Mouse (Mus musculus) heart, embryonic 10.5 days (tissue): ENCODE measurements around the gene Clcnka. TPM values are rescaled to one million over a fixed set of nuclear protein-coding genes. Genes with fewer than 3 reads are reported as not detected.

Source experiments
- DNase-seq: peaks from one replicate; pipeline ENCODE4 v3.0.0-alpha.2; 2017; ENCODE audit warnings: low spot score
- H3K27ac ChIP-seq: fragments of 300-500 bp; sonication (generic); 2 replicates; pipeline ENCODE4 v1.5.1; 2016; ENCODE audit warnings: mild to moderate bottlenecking
- H3K27me3 ChIP-seq: fragments of 300-500 bp; sonication (generic); 2 replicates; pipeline ENCODE4 v1.6.1; 2016; ENCODE audit warnings: mild to moderate bottlenecking; ENCODE audit not compliant: poor library complexity, insufficient read depth, severe bottlenecking
- H3K36me3 ChIP-seq: fragments of 300-500 bp; sonication (generic); 2 replicates; pipeline ENCODE4 v1.6.1; 2016; ENCODE audit warnings: mild to moderate bottlenecking, moderate library complexity
- H3K4me1 ChIP-seq: fragments of 300-500 bp; sonication (generic); 2 replicates; pipeline ENCODE4 v1.6.1; 2016; ENCODE audit warnings: mild to moderate bottlenecking
- H3K4me3 ChIP-seq: fragments of 300-500 bp; sonication (generic); 2 replicates; pipeline ENCODE4 v1.5.1; 2016; ENCODE audit warnings: mild to moderate bottlenecking, moderate library complexity
- H3K9me3 ChIP-seq: fragments of 300-500 bp; sonication (generic); 2 replicates; pipeline ENCODE4 v1.6.1; 2016; ENCODE audit warnings: mild to moderate bottlenecking, moderate library complexity
- WGBS: fragments of 180-500 bp; shearing (Covaris S2); methylation state at CpG from one replicate; pipeline ENCODE4 v1.1.7; 2016; 5-methylcytosine and 5-hydroxymethylcytosine counted together
- polyA plus RNA-seq: library from polyadenylated mRNA; unstranded; fragments of >200 nt; fragmentation: Nextera tagmentation; extraction: Ambion mirVana; gene quantifications from 2 replicates; pipeline ENCODE4 v1.2.1, GENCODE M21; 2016

The Clcnka gene
- polyA plus RNA-seq, 1 experiment from 2014 or later = 0.44 TPM

DNA sequence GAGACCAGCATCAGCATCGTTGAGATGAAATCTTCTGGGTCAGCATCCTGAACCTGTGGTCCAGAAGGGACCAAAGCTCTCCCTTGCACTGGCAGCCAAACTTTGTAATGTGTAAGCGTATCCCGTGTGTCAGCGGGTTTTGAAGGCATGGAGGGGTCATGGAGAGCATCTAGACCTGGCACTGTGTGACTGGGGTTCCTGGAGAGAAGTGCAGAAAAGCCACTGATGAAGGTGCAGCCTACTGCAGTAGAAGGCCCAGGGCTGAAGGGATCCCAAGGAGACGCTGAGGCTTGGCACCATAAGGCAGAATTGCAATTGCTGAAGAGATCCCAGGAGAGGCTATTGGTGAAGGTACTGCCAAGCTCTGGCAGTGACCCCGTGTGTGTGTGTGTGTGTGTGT lies 30.9 kb upstream of the Clcnka start:
- H3K36me3 ChIP-seq = 0 out of 2 replicates have a peak, but pooled peaks cover 5% of the 10 kb centered on the region
- H3K27ac ChIP-seq = no peak overlapping the region
- no peak overlapping the region for H3K4me3 ChIP-seq
- DNase-seq = no peak
- WGBS = 79% methylated on average over 6 of the region's 6 CpGs
- peaks cover 18% of the 10 kb centered on the region; the same call in 1 of the 2 replicates for H3K27me3 ChIP-seq
- H3K9me3 ChIP-seq = no peaks in the 10 kb centered on the region
- H3K4me1 ChIP-seq = peaks cover 33% of the 10 kb centered on the region

DNA sequence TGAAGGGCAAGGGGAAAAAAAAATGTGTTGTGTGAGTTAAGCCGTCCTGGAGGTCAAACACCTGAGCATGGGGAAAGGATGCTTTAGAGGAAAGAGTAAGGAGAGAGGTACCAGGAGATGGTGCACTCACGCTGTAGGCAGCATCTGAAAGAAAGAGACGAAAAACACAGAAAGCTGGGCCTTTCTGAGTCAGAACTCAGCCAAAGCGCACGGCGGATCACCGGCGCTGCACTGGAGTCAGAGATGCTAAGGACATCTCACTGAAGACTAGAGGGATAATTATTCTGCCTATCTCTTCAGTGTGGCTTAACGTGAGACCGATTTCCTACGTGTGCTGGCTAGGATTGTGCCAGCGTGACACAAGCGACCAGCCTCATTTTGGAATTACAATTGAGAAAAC lies 29.4 kb upstream of the Clcnka start:
- no peak for DNase-seq
- H3K27ac ChIP-seq = no peak overlapping the region
- no peak overlapping the region for H3K4me3 ChIP-seq
- peaks cover 23% of the 10 kb centered on the region; the same call in 1 of the 2 replicates for H3K27me3 ChIP-seq
- peaks cover 18% of the 10 kb centered on the region for H3K36me3 ChIP-seq
- H3K9me3 ChIP-seq = no peaks in the 10 kb centered on the region
- peaks cover 45% of the 10 kb centered on the region for H3K4me1 ChIP-seq
- 79% methylated on average over 13 of the region's 13 CpGs for WGBS

DNA sequence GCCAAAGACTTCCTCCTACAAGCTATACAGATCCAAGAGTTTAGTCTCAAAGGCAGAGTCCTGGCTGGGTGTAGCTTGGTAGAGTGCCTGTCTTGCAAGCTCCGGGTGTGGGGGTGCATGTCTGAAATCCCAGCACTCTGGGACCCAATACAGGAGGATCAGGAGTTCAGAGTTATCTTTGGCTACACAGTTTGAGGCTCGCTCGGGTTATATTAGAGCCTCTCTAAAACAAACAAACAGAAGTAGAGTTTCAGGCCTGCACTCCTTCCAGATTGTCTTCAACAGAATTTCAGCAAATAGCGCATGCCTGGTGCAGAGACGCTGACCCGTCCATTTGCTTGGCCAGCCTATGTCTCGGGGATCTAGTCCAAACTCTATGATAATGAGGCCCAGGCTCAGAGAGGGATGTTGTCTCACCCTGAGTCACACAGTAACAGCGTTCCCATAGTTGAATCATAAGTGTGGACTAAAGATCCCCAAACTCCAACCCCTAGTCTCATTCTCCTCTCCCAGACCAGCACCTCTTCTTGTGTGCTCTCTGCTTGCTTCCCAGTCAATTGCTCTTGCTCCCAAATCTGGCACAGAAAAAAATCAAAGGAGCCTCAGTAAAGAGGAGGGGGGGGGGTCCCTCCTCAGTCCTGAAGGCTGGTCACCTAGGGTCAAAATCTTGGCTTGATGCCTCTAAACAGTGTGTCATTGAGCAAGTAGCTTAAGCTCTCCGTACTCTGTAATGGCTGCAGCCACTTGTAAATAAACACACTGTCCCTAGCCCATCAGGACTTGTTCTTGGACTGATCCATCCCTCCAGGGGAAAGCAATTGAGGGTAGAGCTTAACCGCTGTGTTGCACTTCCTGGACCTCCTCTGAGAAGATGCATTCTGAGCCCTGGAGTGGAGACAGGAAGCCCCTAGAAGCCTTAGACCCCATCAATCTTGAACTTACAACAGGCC lies 28.5 kb upstream of the Clcnka start:
- H3K4me1 ChIP-seq = peaks cover 45% of the 10 kb centered on the region
- peaks cover 23% of the 10 kb centered on the region for H3K36me3 ChIP-seq
- no peaks in the 10 kb centered on the region for H3K9me3 ChIP-seq
- H3K27me3 ChIP-seq = peaks cover 21% of the 10 kb centered on the region; the same call in 1 of the 2 replicates
- H3K27ac ChIP-seq = peak overlapping the region; percentile 90
- peak overlapping the region; percentile 61; the same call in 1 of the 2 replicates for H3K4me3 ChIP-seq
- 62% methylated on average over 10 of the region's 10 CpGs for WGBS
- DNase-seq = no peak

DNA sequence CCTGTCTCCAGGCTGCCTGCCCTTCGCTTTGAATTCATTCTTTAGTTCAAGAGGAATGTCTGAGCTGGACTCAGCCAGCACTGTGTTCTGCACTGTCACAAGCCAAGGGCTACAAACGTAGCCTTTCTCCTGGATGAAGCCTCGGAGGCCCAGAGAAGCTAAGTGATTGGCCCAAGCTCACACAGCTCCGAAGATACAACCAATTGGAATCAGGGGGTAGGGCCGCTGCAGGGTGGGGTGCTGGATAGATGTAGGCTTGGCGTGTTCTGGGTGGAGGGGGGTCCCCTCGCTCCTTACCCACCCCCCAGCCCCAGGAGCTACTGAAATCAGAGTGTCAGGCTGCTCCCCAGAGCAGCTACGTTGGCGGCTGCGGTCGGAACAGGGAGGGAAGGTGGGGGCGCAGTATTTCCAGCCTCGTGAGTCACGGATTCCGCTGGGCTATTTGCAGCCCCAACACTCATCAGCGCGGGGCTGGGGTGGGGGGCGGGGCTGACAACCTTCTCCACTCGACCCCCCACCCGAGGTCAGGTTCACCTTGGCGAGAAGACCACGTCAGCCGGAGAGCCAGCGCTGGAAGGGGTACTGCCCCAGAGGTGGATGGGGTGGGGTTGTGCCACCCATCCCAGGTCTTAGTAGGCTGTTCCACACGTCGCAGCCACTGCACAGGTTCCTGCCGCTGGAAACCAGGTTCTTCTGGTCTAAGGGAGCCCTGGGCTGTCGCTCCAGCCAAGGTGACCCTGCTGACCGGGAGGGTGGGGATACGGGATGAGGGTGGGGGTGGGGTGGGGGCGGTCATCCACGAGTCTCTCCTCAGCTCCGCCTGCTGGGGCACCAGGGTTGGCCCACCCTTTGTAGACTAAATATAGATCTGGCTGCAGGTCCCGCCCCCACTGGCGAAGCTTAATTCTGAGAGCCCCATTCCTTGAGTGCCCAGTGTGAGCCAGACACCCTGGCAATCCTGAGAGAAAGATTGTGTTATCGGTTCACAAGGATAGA lies 27.3 kb upstream of the Clcnka start:
- WGBS = 2% methylated on average over 36 of the region's 36 CpGs

DNA sequence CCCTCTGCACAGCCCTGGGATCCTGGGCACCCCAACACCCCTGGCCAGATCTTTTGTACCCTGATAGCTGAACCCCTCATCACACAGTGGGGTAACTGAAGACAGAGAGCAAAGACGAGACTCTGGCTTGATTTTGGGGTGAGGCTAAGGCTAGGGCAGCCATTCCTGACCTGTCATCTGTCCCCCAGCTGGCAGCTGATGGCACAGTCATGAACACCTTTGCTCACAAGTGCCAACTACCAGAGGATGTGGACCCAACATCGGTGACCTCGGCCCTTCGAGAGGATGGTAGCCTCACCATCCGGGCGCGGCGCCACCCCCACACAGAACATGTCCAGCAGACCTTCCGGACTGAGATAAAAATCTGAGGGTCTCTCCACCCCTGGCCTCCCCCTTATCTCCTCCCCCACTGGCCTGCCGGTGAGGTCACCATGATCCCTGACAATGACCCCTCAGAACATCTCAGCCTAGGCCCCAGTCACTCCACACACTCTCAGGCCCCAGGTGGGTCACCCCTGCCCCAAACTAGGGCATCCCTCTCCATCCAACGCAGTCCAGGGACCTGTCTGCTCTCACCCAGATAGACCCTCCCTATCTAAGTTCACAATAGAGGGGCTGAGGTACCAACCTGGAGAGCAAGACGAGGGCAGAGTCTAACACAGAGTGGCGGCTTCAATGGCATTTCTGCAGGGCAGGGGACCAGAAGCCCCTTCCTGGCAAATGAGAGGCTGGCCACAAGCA lies 25.3 kb upstream of the Clcnka start:
- Histone ChIP-seq H3K27ac (peak overlapping the region; percentile 90), H3K4me1 (peaks cover 71% of the 10 kb centered on the region), H3K36me3 (peaks cover 23% of the 10 kb centered on the region), H3K27me3 (peaks cover 21% of the 10 kb centered on the region; the same call in 1 of the 2 replicates), H3K4me3 (peak overlapping the region; percentile 61), H3K9me3 (no peaks in the 10 kb centered on the region)
- no peak for DNase-seq
- 68% methylated on average over 13 of the region's 13 CpGs for WGBS

More for the DNA sequence above, 27.3 kb upstream of the Clcnka start:
- Histone ChIP-seq H3K4me3 (peak overlapping the region; percentile 61), H3K9me3 (no peaks in the 10 kb centered on the region), H3K27ac (peak overlapping the region; percentile 90), H3K36me3 (peaks cover 23% of the 10 kb centered on the region), H3K27me3 (peaks cover 21% of the 10 kb centered on the region; the same call in 1 of the 2 replicates), H3K4me1 (peaks cover 56% of the 10 kb centered on the region)
- DNase-seq = peak; percentile 92

DNA sequence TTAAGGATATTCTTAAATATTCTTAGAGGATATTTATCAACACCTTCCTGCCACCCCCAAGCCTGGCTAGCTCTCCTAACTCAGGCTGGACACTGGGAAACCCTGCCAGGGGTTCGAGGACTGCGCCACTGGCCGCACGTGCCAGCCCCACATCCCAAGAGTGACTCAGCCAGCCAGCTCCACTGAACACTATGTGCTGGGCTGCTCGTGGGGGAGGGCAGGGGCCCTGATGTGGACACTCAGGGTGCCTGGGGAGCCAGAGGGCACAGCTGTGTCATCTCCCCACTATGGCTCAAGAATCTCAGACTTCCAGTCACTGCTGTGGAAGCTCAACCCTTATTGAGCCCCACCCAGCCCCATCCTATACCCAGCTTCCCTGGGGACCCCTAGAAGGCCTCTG lies 24.8 kb upstream of the Clcnka start:
- WGBS = 67% methylated on average over 5 of the region's 5 CpGs
- Histone ChIP-seq H3K4me3 (peak overlapping the region; percentile 61), H3K4me1 (peaks cover 71% of the 10 kb centered on the region), H3K27me3 (peaks cover 21% of the 10 kb centered on the region; the same call in 1 of the 2 replicates), H3K9me3 (no peaks in the 10 kb centered on the region), H3K36me3 (peaks cover 23% of the 10 kb centered on the region), H3K27ac (peak overlapping the region; percentile 90)
- no peak for DNase-seq

DNA sequence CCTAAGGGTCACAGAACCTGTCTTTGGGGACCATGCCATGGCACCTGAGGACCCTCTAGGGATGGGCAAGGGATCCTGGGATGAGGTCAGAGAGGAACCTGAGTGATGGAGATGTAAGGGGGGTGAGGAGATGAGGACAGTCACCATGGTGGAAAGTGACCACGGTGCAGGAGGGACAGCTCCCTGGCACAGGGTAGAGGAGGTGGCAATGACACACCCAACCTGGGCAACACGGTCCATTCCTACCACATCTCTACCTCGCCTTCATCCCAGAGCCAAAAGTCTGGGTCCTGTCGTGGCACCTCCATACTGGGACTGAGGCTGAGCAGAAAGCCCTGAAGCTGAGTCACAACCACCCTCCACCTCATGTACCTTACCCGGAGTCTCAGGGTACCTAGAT lies 24.3 kb upstream of the Clcnka start:
- Histone ChIP-seq H3K36me3 (peaks cover 23% of the 10 kb centered on the region), H3K27me3 (peaks cover 21% of the 10 kb centered on the region; the same call in 1 of the 2 replicates), H3K4me3 (peak overlapping the region; percentile 61), H3K27ac (peak overlapping the region; percentile 90), H3K9me3 (no peaks in the 10 kb centered on the region), H3K4me1 (peaks cover 71% of the 10 kb centered on the region)
- DNase-seq = no peak
- 55% methylated on average over 5 of the region's 5 CpGs for WGBS

DNA sequence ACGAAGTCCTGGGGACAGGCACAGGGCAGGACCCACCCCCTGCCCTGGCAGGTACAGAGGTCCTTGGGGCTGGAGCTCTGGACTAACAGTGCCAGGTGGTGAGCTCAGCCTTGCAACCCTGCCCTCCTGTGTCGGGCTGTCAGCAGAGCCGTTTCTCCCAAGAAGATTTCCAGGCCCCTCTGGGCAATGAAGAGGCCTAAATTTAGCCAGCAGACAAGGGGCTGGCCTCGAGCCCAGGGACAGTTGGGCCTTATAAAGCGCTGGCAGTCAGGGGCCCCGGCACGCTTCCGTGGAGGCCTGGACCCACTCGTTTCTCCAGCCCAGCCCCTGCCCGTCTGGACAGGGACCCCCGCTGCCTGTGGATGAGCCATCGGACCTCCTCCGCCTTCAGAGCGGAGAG lies 22.9 kb upstream of the Clcnka start:
- H3K27ac ChIP-seq = peak overlapping the region; percentile 90
- H3K4me1 ChIP-seq = peaks cover 59% of the 10 kb centered on the region
- 36% methylated on average over 14 of the region's 14 CpGs for WGBS
- H3K36me3 ChIP-seq = peaks cover 23% of the 10 kb centered on the region
- no peaks in the 10 kb centered on the region for H3K9me3 ChIP-seq
- H3K27me3 ChIP-seq = peaks cover 21% of the 10 kb centered on the region; the same call in 1 of the 2 replicates
- peak overlapping the region; percentile 61 for H3K4me3 ChIP-seq
- peak; percentile 93 for DNase-seq

DNA sequence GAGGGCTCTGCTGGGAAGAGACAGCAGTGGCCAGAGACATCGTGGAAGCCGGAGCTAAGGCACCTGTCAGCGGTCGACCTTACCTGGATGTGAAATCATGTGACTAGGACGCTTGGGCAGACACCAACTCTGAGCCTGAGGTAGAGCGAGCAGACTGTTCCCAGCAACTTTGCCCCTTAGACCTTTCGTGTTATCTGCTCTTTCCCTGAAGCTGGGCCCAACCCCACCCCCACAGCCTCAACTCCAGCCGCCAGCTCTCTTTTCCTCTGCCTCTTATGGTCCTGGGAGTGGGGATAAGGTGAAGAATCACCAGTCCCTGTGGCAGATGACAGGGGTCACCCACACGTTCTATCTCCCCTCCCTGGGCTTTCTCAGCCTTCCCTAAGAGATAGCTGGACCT lies 22.4 kb upstream of the Clcnka start:
- peaks cover 23% of the 10 kb centered on the region for H3K36me3 ChIP-seq
- DNase-seq = peak; percentile 83
- H3K4me3 ChIP-seq = peak overlapping the region; percentile 61
- peaks cover 56% of the 10 kb centered on the region for H3K4me1 ChIP-seq
- peak overlapping the region; percentile 90 for H3K27ac ChIP-seq
- H3K9me3 ChIP-seq = no peaks in the 10 kb centered on the region
- 18% methylated on average over 9 of the region's 9 CpGs for WGBS
- H3K27me3 ChIP-seq = peaks cover 21% of the 10 kb centered on the region; the same call in 1 of the 2 replicates

DNA sequence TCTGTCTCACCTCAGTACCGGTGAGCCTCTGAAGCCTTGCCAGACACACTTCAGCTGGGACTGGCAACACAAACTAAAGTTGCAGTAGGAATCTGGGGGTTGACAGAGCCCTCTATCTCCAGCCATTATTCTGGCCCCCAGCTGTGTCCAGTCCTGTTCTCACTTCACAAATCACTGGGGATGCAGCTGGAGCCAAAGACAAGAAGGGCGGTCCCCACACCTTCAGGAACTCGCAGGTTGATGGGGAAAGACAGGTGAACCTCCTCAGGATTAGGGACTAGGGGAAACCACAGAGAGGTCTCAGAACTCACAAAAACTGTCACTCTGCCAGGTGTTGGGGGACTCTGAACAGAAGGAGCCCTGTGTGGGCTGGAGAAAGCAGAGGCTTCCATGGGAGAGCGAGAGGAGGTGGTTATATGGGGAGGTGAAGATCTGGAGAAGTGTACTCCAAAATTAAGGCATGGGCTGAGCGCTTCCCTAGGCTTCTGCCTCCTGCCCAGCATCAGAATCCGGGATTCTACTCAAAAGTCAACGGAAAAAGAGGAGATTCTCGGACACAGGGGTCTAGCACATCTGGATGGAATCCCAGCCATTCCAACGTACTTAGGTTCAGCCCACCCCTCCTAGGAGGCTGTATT lies 21.8 kb upstream of the Clcnka start, which contains the start of gene Hspb7:
TSS of gene Hspb7 (plus strand) at position 588 of the 638 bp plus-strand sequence.
- no peak for DNase-seq
- Histone ChIP-seq H3K9me3 (no peaks in the 10 kb centered on the region), H3K27ac (peak within 1 kb of the TSS; percentile 90), H3K27me3 (peaks cover 21% of the 10 kb centered on the region; the same call in 1 of the 2 replicates), H3K4me3 (peak within 1 kb of the TSS; percentile 61), H3K36me3 (peaks cover 23% of the 10 kb centered on the region), H3K4me1 (peaks cover 51% of the 10 kb centered on the region)
- WGBS = 34% methylated on average over 9 of the region's 9 CpGs

DNA sequence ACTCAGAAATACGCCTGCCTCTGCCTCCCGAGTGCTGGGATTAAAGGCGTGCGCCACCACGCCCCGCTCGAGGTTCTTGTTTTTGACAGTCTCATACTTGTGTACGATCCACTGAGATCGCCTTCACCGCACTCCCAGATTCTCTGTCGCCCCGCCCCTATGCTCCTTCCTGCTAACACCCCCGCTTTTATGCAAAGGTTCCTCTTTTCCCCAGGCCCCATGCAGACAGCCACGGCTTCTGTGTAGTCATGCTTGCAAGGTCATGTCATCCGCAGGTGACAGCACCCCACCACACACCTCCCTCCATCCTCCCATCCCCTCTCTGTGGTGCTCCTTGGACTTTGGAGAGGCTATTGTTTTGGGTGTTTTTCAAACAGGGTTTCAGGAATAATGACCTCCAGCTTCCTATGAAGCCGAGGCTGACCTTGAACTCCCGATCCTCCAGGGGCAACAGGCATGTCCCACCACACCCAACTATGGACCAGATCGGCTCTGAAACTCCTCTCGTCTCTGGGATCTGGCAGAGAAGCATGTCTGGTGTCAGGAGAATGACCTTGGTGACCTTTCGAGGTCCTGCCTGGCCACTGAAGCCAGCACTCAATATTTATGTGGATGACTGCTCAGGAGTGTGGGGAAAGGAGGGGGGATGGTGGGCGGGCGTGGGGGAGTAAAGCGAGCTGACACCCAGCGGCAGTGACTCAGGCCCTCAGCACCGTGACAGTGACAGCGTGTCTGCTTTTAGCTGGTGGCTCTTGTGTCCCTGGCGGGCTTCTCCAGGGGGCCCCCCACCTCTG lies 21.1 kb upstream of the Clcnka start:
- Histone ChIP-seq H3K27ac (peak overlapping the region; percentile 90), H3K4me3 (peak overlapping the region; percentile 61), H3K9me3 (no peaks in the 10 kb centered on the region), H3K27me3 (peaks cover 19% of the 10 kb centered on the region; the same call in 1 of the 2 replicates), H3K4me1 (peaks cover 44% of the 10 kb centered on the region), H3K36me3 (peaks cover 18% of the 10 kb centered on the region)
- DNase-seq = no peak
- WGBS = 52% methylated on average over 27 of the region's 27 CpGs
